Mouse (Mus musculus) lung, adult 2 months (tissue): ENCODE data around the gene Wdr18.

Experiments
- CTCF ChIP-seq: fragments of 200-500 bp; IDR thresholded peaks from 2 replicates; pipeline ENCODE4 v1.5.1; 2011; ENCODE audit warnings: mild to moderate bottlenecking, low read length, control low read depth; ENCODE audit not compliant: insufficient read depth
- POLR2A ChIP-seq: fragments of 200-500 bp; IDR thresholded peaks from 2 replicates; pipeline ENCODE4 v1.6.1; 2011; ENCODE audit warnings: low read depth, mild to moderate bottlenecking, control low read depth, low read length, borderline replicate concordance; ENCODE audit errors: extremely low read depth

GRCm38 (mm10) chr10:79940749-79941148 is 19.2 kb upstream of the Wdr18 start:
- TF ChIP-seq CTCF (no peak), POLR2A (no peak)
